Mouse (Mus musculus): ENCODE measurements around the gene Abat.
"Not testable (repeated sequence)": the region's sequence is repeated elsewhere in the genome, so short reads cannot be mapped to it uniquely, and the experiment has no call there.

The Abat gene

GRCm38 (mm10) chr16:8534466-8535200, 21.4 kb downstream of the Abat start:
- Histone ChIP-seq H3K36me3 (ENCODE audit: insufficient read depth, low read length) (no peaks in the 10 kb centered on the region), H3K4me1 (replicated peaks; ENCODE audit: low read depth, low read length) (peaks cover 87% of the 10 kb centered on the region), H3K27me3 (ENCODE audit: insufficient read depth, low read length) (no peaks in the 10 kb centered on the region), H3K4me3 (replicated peaks; ENCODE audit: low read length) (no peak overlapping the region), H3K9me3 (ENCODE audit: low read length) (no peaks in the 10 kb centered on the region)
- TF ChIP-seq NANOG (IDR thresholded peaks at IDR 0.05; ENCODE audit: borderline replicate concordance, low read length) (no peak), POU5F1 (IDR thresholded peaks at IDR 0.05; ENCODE audit: borderline replicate concordance, low read length) (no peak), CTCF (conservative IDR thresholded peaks at IDR 0.05; ENCODE audit: low read length) (no peak)

DNA sequence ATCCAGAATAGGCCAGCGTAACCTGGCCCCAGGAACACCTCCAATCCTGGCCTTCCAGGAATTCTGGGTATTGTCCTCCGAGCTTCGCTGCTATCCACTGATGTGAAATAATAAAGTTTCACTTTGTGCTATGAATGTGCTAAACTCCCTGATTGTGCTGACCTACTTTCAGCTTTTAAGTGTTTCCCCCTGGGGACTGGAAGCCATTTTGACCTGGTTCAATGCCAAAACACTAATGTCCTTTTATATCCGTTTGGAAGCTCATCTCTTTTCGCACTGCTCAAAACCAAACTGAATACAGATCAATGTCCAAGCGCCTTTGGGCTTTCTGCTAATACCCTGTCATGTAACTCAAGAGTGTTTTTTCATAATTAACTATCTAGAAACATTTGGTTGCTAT, 22.2 kb downstream of the Abat start:
- H3K9me3 ChIP-seq (ENCODE audit: low read length) = no peaks in the 10 kb centered on the region
- H3K4me3 ChIP-seq (replicated peaks; ENCODE audit: low read length) = no peak overlapping the region
- peaks cover 84% of the 10 kb centered on the region for H3K4me1 ChIP-seq (replicated peaks; ENCODE audit: low read depth, low read length)
- no peaks in the 10 kb centered on the region for H3K27me3 ChIP-seq (ENCODE audit: insufficient read depth, low read length)
- H3K36me3 ChIP-seq (ENCODE audit: insufficient read depth, low read length) = no peaks in the 10 kb centered on the region
- no peak for TF ChIP-seq POU5F1 (IDR thresholded peaks at IDR 0.05; ENCODE audit: borderline replicate concordance, low read length)
- no peak for TF ChIP-seq CTCF (conservative IDR thresholded peaks at IDR 0.05; ENCODE audit: low read length)
- TF ChIP-seq NANOG (IDR thresholded peaks at IDR 0.05; ENCODE audit: borderline replicate concordance, low read length) = no peak

DNA sequence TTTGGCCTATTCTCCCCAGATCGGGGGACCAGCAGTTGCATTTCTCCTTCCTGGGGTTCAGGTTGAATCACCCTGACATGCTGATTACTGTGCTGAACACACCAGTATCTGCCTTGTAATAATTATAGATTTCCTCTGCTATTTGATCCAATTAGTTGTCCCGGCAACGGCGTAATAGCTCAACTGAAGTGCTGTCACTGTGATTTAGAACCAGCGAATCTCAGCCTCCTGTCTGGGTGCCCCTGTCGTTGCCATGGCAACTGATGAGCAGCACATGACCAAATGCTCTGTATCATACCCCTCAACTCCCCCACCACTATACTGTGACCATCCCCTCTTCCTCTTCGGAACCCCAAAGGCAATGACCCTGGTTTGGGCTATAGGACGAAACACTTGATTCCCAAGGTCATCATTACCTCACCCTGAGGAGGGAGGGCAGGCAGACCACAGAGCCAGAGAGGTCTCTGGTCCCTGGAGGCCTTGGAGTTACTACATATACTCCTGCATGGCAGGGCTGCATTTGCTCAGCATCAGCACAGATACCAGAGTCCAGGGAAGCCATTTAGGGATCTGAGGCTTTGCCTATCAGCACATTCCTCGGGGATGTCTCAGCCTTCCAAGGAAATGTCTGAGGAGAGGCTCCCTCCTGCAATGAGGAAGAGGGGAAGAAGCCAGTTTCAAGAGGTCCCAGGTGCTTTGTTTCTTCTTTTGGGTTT, 26.1 kb downstream of the Abat start:
- Histone ChIP-seq H3K27me3 (ENCODE audit: insufficient read depth, low read length) (no peaks in the 10 kb centered on the region), H3K4me1 (replicated peaks; ENCODE audit: low read depth, low read length) (peaks cover 68% of the 10 kb centered on the region), H3K4me3 (replicated peaks; ENCODE audit: low read length) (no peak overlapping the region), H3K36me3 (ENCODE audit: insufficient read depth, low read length) (peaks cover 12% of the 10 kb centered on the region; the same call in 1 of the 2 replicates), H3K9me3 (ENCODE audit: low read length) (no peaks in the 10 kb centered on the region)
- no peak for TF ChIP-seq POU5F1 (IDR thresholded peaks at IDR 0.05; ENCODE audit: borderline replicate concordance, low read length)
- no peak for TF ChIP-seq CTCF (conservative IDR thresholded peaks at IDR 0.05; ENCODE audit: low read length)
- no peak for TF ChIP-seq NANOG (IDR thresholded peaks at IDR 0.05; ENCODE audit: borderline replicate concordance, low read length)

DNA sequence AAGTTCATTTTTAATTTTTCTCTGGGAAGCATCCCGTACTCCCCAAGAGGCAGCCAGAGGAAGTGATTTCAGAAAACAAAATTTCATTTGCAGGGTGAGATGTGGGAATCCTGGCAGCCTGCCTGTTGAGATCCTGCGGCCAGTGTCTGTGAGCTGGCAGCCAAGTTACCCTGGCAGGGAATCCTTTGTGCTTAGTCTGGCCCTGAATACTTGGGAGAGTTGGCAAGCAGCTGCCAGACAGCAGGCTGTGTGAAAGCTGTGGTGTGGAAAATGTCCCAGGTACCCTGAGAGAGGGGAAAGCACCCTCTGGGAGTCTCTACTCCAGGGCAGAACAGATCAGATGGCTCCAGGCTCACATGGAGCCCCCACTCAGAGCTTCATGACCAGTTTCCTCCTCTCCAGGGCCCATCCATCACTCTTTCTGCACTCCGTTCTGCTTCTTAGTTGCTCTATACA, 27.7 kb downstream of the Abat start:
- no peaks in the 10 kb centered on the region for H3K27me3 ChIP-seq (ENCODE audit: insufficient read depth, low read length)
- H3K9me3 ChIP-seq (ENCODE audit: low read length) = no peaks in the 10 kb centered on the region
- peaks cover 15% of the 10 kb centered on the region; the same call in 1 of the 2 replicates for H3K36me3 ChIP-seq (ENCODE audit: insufficient read depth, low read length)
- H3K4me3 ChIP-seq (replicated peaks; ENCODE audit: low read length) = no peak overlapping the region
- peaks cover 68% of the 10 kb centered on the region for H3K4me1 ChIP-seq (replicated peaks; ENCODE audit: low read depth, low read length)
- TF ChIP-seq POU5F1 (IDR thresholded peaks at IDR 0.05; ENCODE audit: borderline replicate concordance, low read length) (no peak), CTCF (conservative IDR thresholded peaks at IDR 0.05; ENCODE audit: low read length) (no peak), NANOG (IDR thresholded peaks at IDR 0.05; ENCODE audit: borderline replicate concordance, low read length) (no peak)

DNA sequence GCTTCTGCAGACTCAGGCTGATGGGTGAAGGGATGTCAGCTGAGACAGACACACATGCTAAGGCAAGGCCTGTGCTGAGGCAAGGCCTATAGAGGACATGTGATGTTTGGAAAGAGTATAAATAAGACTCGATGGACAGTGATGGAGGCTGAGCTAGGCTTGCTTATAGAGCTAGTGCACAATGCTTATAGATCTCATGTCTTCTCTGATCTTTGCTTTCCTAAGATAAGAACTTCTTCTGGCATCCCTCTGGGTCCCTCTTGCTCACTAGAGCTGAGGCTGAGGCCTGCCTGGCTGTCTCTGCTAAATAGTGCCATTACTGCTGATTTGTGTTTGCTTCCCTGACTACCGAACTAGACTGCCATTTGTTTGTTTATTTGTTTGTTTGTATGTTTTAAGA, 34.6 kb downstream of the Abat start:
- TF ChIP-seq NANOG (IDR thresholded peaks at IDR 0.05; ENCODE audit: borderline replicate concordance, low read length) (no peak), POU5F1 (IDR thresholded peaks at IDR 0.05; ENCODE audit: borderline replicate concordance, low read length) (no peak), CTCF (conservative IDR thresholded peaks at IDR 0.05; ENCODE audit: low read length) (no peak)
- H3K27me3 ChIP-seq (ENCODE audit: insufficient read depth, low read length) = no peaks in the 10 kb centered on the region
- H3K9me3 ChIP-seq (ENCODE audit: low read length) = peaks cover 60% of the 10 kb centered on the region
- H3K4me1 ChIP-seq (replicated peaks; ENCODE audit: low read depth, low read length) = peaks cover 20% of the 10 kb centered on the region
- H3K4me3 ChIP-seq (replicated peaks; ENCODE audit: low read length) = no peak overlapping the region
- peaks cover 65% of the 10 kb centered on the region for H3K36me3 ChIP-seq (ENCODE audit: insufficient read depth, low read length)

GRCm38 (mm10) chr16:8549506-8549905, 36.3 kb downstream of the Abat start:
- Histone ChIP-seq H3K4me3 (replicated peaks; ENCODE audit: low read length) (no peak overlapping the region), H3K36me3 (ENCODE audit: insufficient read depth, low read length) (peaks cover 71% of the 10 kb centered on the region), H3K27me3 (ENCODE audit: insufficient read depth, low read length) (no peaks in the 10 kb centered on the region), H3K9me3 (ENCODE audit: low read length) (peaks cover 77% of the 10 kb centered on the region), H3K4me1 (replicated peaks; ENCODE audit: low read depth, low read length) (peaks cover 14% of the 10 kb centered on the region)
- TF ChIP-seq CTCF (conservative IDR thresholded peaks at IDR 0.05; ENCODE audit: low read length) = no peak
- no peak for TF ChIP-seq POU5F1 (IDR thresholded peaks at IDR 0.05; ENCODE audit: borderline replicate concordance, low read length)
- no peak for TF ChIP-seq NANOG (IDR thresholded peaks at IDR 0.05; ENCODE audit: borderline replicate concordance, low read length)

DNA sequence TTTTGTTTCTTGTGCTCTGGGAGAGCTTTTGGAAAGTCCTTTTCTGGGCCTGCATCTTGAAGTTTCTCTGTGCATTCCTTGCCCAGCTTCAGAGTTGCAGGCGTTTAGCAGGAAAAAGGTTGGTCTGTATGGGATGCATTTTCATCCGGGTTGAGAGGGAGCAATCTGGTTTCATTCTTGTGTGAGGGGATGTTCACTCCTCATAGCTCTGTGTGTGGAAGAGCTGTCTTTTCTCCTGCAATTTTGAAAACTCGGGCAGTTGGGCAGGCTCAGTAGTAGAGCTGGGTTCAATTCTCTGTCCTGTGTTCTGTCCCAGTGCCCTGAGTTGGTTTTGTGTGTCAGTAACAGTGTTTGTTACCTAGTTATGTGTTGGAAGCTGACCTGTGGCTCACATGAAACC, 41.1 kb downstream of the Abat start:
- H3K36me3 ChIP-seq (ENCODE audit: insufficient read depth, low read length) = peaks cover 72% of the 10 kb centered on the region

GRCm38 (mm10) chr16:8554751-8555150, 41.5 kb downstream of the Abat start:
- H3K9me3 ChIP-seq (ENCODE audit: low read length) = peaks cover 94% of the 10 kb centered on the region
- H3K27me3 ChIP-seq (ENCODE audit: insufficient read depth, low read length); H3K4me3 ChIP-seq (replicated peaks; ENCODE audit: low read length); H3K4me1 ChIP-seq (replicated peaks; ENCODE audit: low read depth, low read length): not testable (repeated sequence)
- H3K36me3 ChIP-seq (ENCODE audit: insufficient read depth, low read length) = peaks cover 72% of the 10 kb centered on the region
- peak; percentile 47; the same call in 1 of the 2 replicates for TF ChIP-seq NANOG (IDR thresholded peaks at IDR 0.05; ENCODE audit: borderline replicate concordance, low read length)

More for the DNA sequence above, 41.1 kb downstream of the Abat start:
- no peak for TF ChIP-seq NANOG (IDR thresholded peaks at IDR 0.05; ENCODE audit: borderline replicate concordance, low read length)
- no peak for TF ChIP-seq POU5F1 (IDR thresholded peaks at IDR 0.05; ENCODE audit: borderline replicate concordance, low read length)
- TF ChIP-seq CTCF (conservative IDR thresholded peaks at IDR 0.05; ENCODE audit: low read length) = no peak
- Histone ChIP-seq H3K9me3 (ENCODE audit: low read length) (peaks cover 97% of the 10 kb centered on the region), H3K27me3 (ENCODE audit: insufficient read depth, low read length) (no peaks in the 10 kb centered on the region), H3K4me3 (replicated peaks; ENCODE audit: low read length) (no peak overlapping the region), H3K4me1 (replicated peaks; ENCODE audit: low read depth, low read length) (no peaks in the 10 kb centered on the region)
